Mouse (Mus musculus) kidney, embryonic 16.5 days (tissue): ENCODE measurements around the gene 5730522E02Rik. TPM values are rescaled to one million over a fixed set of nuclear protein-coding genes. Genes with fewer than 3 reads are reported as not detected.

Experiments
- ATAC-seq: fragments of 200-750 bp; cut with Nextera tagmentation; 2 replicates; pipeline ENCODE4 v1.8.0; 2017; ENCODE audit warnings: moderate TSS enrichment; ENCODE audit not compliant: low FRiP score, low TSS enrichment
- H3K27ac ChIP-seq: fragments of 300-500 bp; sonication (generic); 2 replicates; pipeline ENCODE4 v1.5.1; 2014; ENCODE audit warnings: low read length
- H3K27me3 ChIP-seq: fragments of 300-500 bp; sonication (generic); 2 replicates; pipeline ENCODE4 v1.6.1; 2014; ENCODE audit warnings: low read length, control low read depth, mixed read lengths; ENCODE audit not compliant: insufficient read depth
- H3K36me3 ChIP-seq: fragments of 300-500 bp; sonication (generic); 2 replicates; pipeline ENCODE4 v1.6.1; 2014; ENCODE audit warnings: low read length, control low read depth, mixed read lengths; ENCODE audit not compliant: insufficient read depth
- H3K4me1 ChIP-seq: fragments of 300-500 bp; sonication (generic); 2 replicates; pipeline ENCODE4 v1.6.1; 2014; ENCODE audit warnings: low read length, control low read depth, mixed read lengths; ENCODE audit not compliant: insufficient read depth
- H3K4me2 ChIP-seq: fragments of 300-500 bp; sonication (generic); replicated peaks from 2 replicates; pipeline ENCODE4 v1.6.1; 2014; ENCODE audit warnings: low read depth, low read length
- H3K4me3 ChIP-seq: fragments of 300-500 bp; sonication (generic); 2 replicates; pipeline ENCODE4 v1.5.1; 2014; ENCODE audit warnings: mild to moderate bottlenecking, low read length
- H3K9ac ChIP-seq: fragments of 300-500 bp; sonication (generic); replicated peaks from 2 replicates; pipeline ENCODE4 v1.6.1; 2014; ENCODE audit warnings: low read length
- H3K9me3 ChIP-seq: fragments of 300-500 bp; sonication (generic); 2 replicates; pipeline ENCODE4 v1.6.1; 2016; ENCODE audit warnings: low read length, control low read depth
- WGBS: fragments of 180-500 bp; shearing (Covaris S2); extraction: QIAGEN DNeasy Blood & Tissue Kit; methylation state at CpG from one replicate; pipeline ENCODE4 v1.1.7; 2014; 5-methylcytosine and 5-hydroxymethylcytosine counted together
- microRNA-seq: library from miRNA; unstranded; fragments of <30 nt; microRNA quantifications from one replicate; pipeline ENCODE4, GENCODE M21; 2016
- polyA plus RNA-seq: library from polyadenylated mRNA; unstranded; fragments of >200 nt; fragmentation: Nextera tagmentation; extraction: Ambion mirVana; gene quantifications from 2 replicates; pipeline ENCODE4 v1.2.1, GENCODE M21; 2015

The 5730522E02Rik gene
- polyA plus RNA-seq, 1 experiment from 2014 or later = 3.0 TPM

GRCm38 (mm10) chr11:25574129-25574465 is 636.5 kb downstream of the 5730522E02Rik start:
- Histone ChIP-seq H3K4me3 (no peak overlapping the region), H3K4me1 (no peaks in the 10 kb centered on the region), H3K9me3 (no peaks in the 10 kb centered on the region), H3K9ac (no peak overlapping the region), H3K27me3 (no peaks in the 10 kb centered on the region), H3K4me2 (no peak overlapping the region), H3K27ac (no peak overlapping the region), H3K36me3 (no peaks in the 10 kb centered on the region)
- no peak for ATAC-seq
- WGBS = 92% methylated on average over 9 of the region's 9 CpGs

GRCm38 (mm10) chr11:25573408-25574128 is 637.0 kb downstream of the 5730522E02Rik start:
- no peaks in the 10 kb centered on the region for H3K36me3 ChIP-seq
- H3K4me1 ChIP-seq = no peaks in the 10 kb centered on the region
- H3K9ac ChIP-seq = no peak overlapping the region
- H3K27ac ChIP-seq = no peak overlapping the region
- H3K9me3 ChIP-seq = no peaks in the 10 kb centered on the region
- H3K4me2 ChIP-seq = no peak overlapping the region
- 63% methylated on average over 7 of the region's 7 CpGs for WGBS
- H3K27me3 ChIP-seq = no peaks in the 10 kb centered on the region
- no peak for ATAC-seq
- no peak overlapping the region for H3K4me3 ChIP-seq

GRCm38 (mm10) chr11:25571396-25571795 is 639.2 kb downstream of the 5730522E02Rik start:
- no peak overlapping the region for H3K4me2 ChIP-seq
- H3K36me3 ChIP-seq = no peaks in the 10 kb centered on the region
- 63% methylated on average over 2 of the region's 2 CpGs for WGBS
- H3K4me3 ChIP-seq = no peak overlapping the region
- H3K4me1 ChIP-seq = no peaks in the 10 kb centered on the region
- no peak overlapping the region for H3K9ac ChIP-seq
- no peak for ATAC-seq
- H3K27me3 ChIP-seq = no peaks in the 10 kb centered on the region
- no peaks in the 10 kb centered on the region for H3K9me3 ChIP-seq
- no peak overlapping the region for H3K27ac ChIP-seq

Small RNA genes lying within 50 kb of the gene (microRNA-seq; reads per million reads assigned to microRNA genes)
- gene Mir6372 = not detected

Other genes starting within 250 kb of the 5730522E02Rik start
- 25.1 and 29.9 TPM in 2 replicates for gene Fancl, start 175.4 kb upstream of the 5730522E02Rik start, polyA plus RNA-seq